Mouse (Mus musculus): ENCODE results near the gene Ankrd7. TPM values are rescaled to one million over a fixed set of nuclear protein-coding genes. Genes with fewer than 3 reads are reported as not detected.

Ankrd7 gene
- polyA plus RNA-seq, 1 experiment = 0.23 TPM

DNA sequence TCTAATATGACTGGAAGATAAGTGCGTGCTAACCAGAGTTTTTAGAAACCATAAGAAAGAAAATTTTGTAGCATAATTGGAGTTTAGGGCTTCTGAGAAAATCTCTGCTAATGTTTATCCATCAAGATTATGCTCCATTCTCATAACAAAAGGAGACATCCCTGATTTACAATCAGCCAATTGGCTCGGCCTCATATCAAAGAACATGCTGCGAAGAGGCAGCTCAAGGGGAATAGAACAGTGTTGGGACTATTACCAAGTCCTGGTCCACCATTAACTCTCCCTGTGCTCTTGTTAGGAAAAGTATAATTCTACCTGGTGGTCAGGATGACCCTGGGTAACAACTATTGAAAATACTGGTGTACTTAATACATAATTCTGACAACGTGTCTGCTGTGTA, 50.4 kb downstream of the Ankrd7 start:
- Histone ChIP-seq H3K27me3 (ENCODE audit: control insufficient read depth, insufficient read depth, low read length) (no peaks in the 10 kb centered on the region), H3K4me1 (ENCODE audit: control insufficient read depth, insufficient read depth, low read length) (no peaks in the 10 kb centered on the region), H3K27ac (ENCODE audit: insufficient read depth, low read length) (no peak overlapping the region), H3K4me3 (replicated peaks; ENCODE audit: insufficient read depth, low read depth, low read length) (no peak overlapping the region)
- no peak for TF ChIP-seq CTCF (IDR thresholded peaks at IDR 0.05; ENCODE audit: borderline replicate concordance, insufficient read depth, low read depth, low read length)
- TF ChIP-seq POLR2A (IDR thresholded peaks at IDR 0.05; ENCODE audit: borderline replicate concordance, insufficient read depth, low read length) = no peak
- DNase-seq = no peak
- WGBS = 92% methylated on average over 4 of the region's 4 CpGs

Other genes starting within 250 kb of the Ankrd7 start
- 36.6 and 40.1 TPM in 2 replicates for gene Lsm8, start 17.7 kb upstream of the Ankrd7 start, polyA plus RNA-seq (2012; rRNA removed)